Mouse (Mus musculus) CD4-positive helper T cell, adult 2 months (primary cell): ENCODE data around the gene Abcg8.

Experiments
- DNase-seq: peaks from one replicate; pipeline ENCODE4 v3.0.0-alpha.2; 2012; ENCODE audit warnings: low read depth, missing footprints, low spot score

The Abcg8 gene

DNA sequence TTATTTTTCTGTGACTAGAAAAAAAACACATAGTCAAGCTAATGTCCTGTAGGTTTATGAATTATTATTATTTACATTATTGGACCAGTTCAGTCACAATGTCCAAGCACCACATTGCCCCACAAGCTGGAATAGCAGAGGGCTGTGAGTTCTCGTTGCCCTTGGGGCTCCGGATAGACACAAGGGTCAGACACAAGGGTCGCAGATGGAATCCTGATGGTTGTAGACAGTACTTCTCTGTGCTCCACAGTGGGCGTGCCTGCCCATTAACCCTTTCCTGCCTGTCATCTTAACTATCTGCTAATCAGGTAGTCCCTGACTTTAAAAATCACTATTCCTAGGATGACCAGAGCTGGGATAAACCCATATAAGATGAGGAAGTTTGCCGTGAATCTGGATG lies 17.9 kb upstream of the Abcg8 start:
- no peak for DNase-seq

DNA sequence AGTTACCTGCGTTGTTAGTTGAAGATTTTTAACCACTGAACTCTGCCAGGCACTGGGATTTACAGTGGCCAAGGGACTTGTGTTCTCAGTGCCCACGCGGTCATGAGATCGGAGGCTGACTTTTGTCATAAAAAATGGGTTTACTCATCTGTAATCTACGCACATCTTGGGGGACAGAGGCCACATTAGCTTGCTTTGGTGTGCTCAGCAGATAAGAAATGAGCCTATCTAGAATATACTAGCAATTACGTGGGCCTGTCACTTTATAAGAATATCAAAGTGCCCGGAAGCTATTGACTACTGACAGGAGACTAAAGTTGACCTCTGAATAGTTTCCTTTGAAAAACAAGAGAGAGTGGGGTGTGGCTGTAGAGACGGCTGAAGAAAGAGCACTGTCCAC lies 17.2 kb upstream of the Abcg8 start:
- no peak for DNase-seq

DNA sequence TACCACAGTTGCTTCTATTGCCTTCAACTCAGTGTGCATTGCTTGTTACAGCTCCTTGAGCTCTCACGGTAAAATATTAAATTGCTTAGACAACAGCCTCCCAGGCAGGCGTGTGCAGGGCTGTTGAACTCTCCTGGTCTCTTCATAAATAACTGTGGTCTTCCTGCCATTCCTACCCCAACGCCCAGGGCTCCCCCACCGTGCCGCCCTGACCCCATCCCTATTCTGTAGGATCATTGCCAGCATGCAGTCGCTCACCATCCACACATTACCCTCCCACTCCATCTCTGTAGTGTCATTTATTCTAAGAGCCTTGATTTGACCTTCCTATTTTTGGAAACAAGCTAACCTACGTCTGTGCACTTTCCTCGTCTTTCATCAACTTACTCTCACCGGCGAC lies 11.0 kb upstream of the Abcg8 start:
- no peak for DNase-seq

DNA sequence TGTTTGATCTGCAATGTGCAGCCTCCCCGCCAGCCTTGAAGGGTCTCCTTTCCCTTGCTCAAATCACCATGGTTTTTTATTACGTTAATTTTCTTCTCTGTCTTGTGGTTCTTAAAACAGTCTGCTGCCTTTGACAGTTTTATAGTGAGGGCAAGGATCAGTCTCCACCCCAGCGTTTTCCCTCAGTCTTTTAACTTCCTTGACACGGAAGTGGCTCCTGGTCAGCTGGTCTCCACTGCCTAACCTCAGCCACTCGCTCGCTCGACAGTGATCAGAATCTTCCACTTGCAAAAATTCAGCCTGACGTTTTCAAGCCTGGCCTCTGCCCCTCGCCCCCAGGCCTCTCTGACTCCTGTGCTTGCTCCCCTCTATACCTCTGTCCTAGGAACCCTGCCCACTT lies 10.4 kb upstream of the Abcg8 start:
- no peak for DNase-seq

DNA sequence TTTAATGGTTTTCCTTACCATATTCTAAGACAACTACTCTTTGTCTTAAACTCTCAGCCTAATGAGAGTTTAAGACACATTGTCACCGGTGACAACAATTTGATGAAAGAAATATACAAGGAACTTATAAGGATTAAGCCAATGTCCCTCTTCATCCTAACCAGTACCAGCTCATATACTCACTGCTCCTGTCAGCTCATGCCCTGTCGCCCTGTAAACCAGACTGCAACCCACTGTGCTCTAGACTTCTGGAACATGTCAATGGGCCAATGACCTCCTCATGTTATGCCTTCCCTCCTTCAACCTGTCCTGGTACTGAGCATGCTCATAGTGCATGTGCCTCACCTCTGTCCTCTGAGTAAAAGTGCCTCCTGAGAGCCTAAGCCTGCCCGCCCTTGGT lies 8.3 kb upstream of the Abcg8 start:
- no peak for DNase-seq

DNA sequence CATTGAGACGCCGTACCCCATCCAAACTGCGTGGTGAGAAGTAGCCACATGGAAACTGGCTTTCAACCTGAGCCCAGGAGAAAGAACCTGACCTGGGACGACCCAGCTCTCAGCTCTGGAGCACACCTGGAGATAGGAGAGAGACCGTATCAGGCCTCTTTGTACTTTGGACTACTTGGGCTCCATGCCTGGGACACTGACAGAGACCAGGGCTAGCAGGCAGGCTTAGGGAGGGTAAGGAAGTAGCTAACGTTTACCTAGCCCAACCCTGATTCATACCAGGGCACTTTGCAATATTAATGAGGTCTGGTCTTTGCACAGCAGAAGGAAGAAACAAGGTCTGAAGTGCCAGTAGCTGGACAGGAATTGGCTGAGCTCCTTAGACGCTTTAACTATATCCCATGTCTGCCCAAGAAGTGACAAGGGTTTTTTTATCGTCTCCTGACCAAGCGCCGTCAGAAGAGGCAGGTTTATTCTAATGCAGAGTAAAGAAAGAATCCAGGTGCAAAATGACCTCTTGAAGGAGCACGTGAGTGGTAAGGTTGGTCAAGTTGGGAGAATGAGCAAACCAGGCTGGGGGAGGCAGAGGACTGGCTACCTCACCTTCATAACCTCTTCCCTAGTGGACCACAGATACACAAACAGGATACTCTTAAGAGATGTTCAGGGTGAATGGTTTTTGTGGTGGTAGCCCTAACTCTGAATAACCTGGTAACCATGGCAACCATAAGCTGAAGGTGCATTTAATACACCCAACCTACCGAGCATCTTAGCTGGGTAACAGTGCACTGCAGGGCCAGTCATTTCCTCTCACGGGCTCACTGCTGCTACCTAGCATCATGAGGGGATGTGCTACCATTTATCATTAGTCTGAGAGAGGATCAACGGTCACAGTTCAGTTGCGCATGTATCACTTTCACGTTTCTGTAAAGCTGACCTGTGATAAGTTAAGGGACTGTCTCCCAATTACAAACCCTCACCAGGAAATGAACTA lies 3.4 kb upstream of the Abcg8 start:
- DNase-seq = no peak

DNA sequence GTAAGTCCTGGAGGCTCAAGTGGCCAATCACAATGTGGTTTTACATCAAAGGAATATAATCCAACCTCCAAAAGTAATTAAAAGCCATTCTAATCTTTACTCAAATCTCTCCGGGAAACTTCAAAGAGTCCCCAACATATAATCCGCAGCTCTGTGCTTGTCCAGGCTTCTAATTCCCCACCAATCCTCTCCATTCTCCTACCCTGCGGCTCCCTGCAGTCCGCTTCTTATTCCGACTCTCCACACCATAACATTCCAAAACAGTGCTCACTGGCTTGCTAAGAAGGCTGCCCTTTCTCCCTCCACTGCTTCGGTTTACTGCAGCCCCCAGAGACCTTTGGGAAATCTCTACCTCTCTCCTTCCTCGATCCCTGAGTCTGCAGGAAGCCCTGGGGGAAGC lies 2.1 kb upstream of the Abcg8 start:
- no peak for DNase-seq

DNA sequence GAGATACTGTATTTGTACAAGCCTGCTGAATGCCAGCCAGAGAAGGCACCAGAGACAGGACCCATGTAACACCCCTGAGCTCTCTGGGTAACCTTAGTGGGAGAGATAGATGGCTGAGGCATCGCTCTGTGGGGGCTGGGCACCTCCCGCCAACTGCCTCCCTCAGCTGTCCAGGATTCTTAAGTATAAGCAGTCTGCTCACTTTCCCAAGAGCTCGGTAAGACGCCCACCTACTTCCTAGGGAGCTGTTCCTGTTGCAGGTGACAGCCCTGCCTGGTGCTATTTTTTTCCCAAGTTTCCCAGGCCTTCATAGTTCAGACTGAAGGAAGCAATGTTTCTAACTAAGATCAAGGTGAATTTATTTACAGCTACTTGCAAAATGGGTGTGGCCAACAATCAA lies 898 bp upstream of the Abcg8 start:
- DNase-seq = no peak

DNA sequence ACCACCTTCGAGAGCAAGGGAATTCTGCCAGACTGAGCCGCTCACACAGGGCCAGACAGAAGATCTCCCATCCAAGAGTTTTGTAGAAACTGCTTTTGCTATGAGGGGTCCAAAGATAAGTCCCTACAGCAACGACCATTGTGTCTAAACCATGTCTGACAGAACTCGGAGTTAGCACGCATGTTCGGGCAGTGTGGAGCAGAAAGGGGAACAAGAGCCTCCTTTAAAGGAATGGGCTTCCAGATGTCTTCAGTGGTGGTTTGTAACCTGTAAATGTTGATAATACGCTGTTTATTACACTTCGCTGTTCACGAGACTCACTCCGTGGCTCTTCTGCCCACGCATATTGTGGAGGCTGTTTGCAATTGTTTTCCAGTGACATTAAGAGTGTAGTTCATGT lies 1.5 kb downstream of the Abcg8 start:
- no peak for DNase-seq

GRCm38 (mm10) chr17:84681670-84682069 lies 5.6 kb downstream of the Abcg8 start:
- no peak for DNase-seq

- DNase-seq = no peak
These were observed 6.9 kb downstream of the Abcg8 start, which contains the start of gene Abcg5 for GRCm38 (mm10) chr17:84682734-84683717. Gene Abcg5, minus strand, starts transcription at chr17:84683011.

- no peak for DNase-seq
These were observed 8.2 kb downstream of the Abcg8 start for GRCm38 (mm10) chr17:84684284-84684683.

DNA sequence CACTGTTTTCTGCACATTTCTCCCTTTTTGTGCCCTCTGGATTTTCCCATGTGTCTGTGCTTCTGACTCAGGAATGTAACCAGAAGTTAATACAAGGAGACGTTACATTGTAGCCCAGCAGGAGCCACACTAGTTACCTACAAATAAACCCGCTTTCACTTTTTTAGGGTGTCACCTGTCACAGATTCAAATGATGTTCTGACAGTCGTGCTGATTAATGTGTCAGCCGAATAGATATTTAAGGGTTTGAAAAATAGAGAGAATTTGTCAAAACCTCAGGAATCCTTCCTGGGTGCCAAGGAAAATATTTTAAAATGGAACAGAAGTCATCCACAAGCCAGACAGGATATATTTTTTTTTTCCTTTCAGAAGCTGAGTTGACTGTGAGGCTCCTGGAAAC lies 9.2 kb downstream of the Abcg8 start:
- no peak for DNase-seq

DNA sequence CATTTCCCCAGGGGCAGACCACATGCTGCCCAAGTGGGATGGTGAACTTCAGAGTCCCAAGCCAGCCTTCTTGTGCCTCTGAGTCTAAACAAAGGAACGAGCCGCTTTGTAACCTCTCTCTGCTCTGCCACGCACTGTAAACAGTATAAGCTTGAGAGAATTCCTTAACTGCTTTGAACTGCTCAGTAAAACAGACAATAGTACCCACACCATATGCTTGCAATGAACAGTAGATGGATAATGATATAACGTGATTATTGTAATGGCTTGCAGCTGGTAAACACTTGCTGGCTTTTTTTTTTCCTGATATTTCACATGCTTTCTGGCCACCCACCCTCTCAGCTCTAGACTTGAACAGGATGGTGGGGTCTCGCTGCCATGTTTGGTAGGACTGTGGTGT lies 11.9 kb downstream of the Abcg8 start:
- DNase-seq = no peak

DNA sequence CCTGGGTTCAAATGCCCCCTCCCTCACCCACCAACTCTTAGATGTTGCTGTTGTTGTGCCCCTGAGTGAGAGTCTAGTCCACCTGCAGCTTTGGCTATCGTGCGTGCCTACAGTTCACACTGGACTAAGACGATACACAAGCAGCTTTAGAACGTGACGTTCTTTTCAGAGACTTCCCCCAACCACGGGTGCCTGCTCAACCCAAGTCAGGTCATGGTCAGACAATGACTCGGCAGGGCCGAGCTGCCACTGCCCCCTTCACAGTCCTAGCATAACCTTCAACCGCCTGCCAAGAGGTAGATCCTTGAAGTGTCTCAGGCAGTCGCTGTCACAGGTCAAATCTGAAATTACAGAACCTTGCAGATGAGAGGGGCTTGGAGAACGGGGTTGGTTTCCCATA lies 12.7 kb downstream of the Abcg8 start:
- DNase-seq = no peak

GRCm38 (mm10) chr17:84689316-84689715 lies 13.2 kb downstream of the Abcg8 start:
- no peak for DNase-seq

GRCm38 (mm10) chr17:84690111-84690510 lies 14.0 kb downstream of the Abcg8 start:
- DNase-seq = no peak

DNA sequence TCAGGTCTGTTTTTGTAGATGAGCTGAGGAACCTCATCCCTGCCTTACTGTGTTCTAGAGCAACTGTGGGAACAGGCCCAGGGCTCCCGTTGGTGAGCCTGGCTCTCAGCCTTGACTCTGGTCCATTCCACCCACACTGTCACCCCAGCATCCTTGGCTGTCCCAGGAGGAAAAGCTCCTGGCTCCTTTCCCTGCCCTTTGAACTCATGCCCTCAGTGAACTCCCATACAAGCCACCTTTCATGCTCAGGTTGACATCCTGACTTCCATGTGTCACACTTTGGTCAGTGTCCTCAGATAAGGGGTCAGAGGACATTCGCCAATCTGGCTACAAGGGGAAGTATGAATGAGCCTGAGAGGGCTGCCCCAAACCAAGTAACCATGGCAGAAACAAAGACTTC lies 17.6 kb downstream of the Abcg8 start:
- no peak for DNase-seq

DNA sequence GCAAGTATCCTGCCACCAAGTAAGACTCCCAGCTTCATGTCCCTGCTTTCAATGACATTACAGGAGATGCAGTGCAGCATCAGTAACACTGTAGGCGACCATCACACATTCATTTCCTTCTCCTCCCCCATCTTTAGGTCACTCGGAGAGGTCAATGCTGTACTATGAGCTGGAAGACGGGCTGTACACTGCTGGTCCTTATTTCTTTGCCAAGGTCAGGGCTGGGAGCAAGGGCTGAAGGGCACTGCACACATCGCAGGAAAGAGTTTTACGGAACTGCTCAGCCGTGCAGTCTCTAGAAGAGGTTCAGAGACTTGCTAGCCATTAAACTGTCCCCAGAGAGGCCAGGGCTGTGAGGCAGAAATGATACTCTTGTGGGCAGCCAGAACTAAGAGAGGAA lies 20.4 kb downstream of the Abcg8 start:
- no peak for DNase-seq

- peak; percentile 40 for DNase-seq
These were observed 22.6 kb downstream of the Abcg8 start for GRCm38 (mm10) chr17:84698727-84699126.

DNA sequence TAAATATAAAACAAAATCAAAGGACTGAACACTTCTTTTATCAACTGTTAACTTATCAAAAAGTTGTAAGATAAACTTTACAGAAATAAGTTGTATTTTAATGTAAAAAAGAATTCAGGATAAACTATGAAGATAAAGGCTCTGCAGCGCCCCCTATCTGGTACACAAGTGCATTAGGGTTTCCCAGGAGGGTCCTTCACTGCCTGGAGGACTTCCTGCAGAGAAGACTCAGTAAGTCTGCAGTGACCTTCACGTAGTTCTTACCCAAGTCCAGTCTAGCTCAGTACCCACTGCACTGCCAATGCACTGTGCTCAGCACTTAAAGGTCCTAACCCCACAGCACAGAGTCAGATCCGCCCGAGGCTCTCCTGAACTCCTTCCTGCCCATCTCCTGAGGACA lies 31.3 kb downstream of the Abcg8 start:
- DNase-seq = no peak

GRCm38 (mm10) chr17:84708818-84709217 lies 32.7 kb downstream of the Abcg8 start:
- no peak for DNase-seq
